Mouse (Mus musculus): ENCODE measurements at regions not wholly inside any gene's neighbourhood (a gene's known extent, or its start where the extent isn't known, plus 50 kb on each side); places are given as distances from the start of the nearest gene placed in this dataset.

GRCm38 (mm10) chr13:31206381-31206780 is 232.4 kb downstream of the Gm5447 start:
- Histone ChIP-seq H3K36me3 (replicated peaks; ENCODE audit: control insufficient read depth, insufficient read depth, low read length) (no peaks in the 10 kb centered on the region), H3K27ac (ENCODE audit: low read depth) (no peak overlapping the region), H3K27me3 (ENCODE audit: control insufficient read depth, insufficient read depth, low read length) (no peaks in the 10 kb centered on the region), H3K4me1 (ENCODE audit: control insufficient read depth, insufficient read depth) (no peaks in the 10 kb centered on the region), H3K4me2 (ENCODE audit: low read depth, low read length) (no peak overlapping the region), H3K9me3 (replicated peaks; ENCODE audit: control insufficient read depth, low read length) (no peaks in the 10 kb centered on the region), H3K4me3 (ENCODE audit: low read depth, low read length) (no peak overlapping the region), H3K9ac (replicated peaks; ENCODE audit: low read depth, low read length) (no peak overlapping the region)
- TF ChIP-seq EP300 (IDR thresholded peaks at IDR 0.05; ENCODE audit: low read depth), result no peak
- no peak for TF ChIP-seq CTCF (IDR thresholded peaks at IDR 0.05; ENCODE audit: low read depth)
- ATAC-seq (ENCODE audit: insufficient read depth, low read depth) (no peak), DNase-seq (ENCODE audit: low spot score) (no peak)
- 62% methylated on average over 5 of the region's 5 CpGs for WGBS

GRCm38 (mm10) chr13:31207709-31208108 is 233.7 kb downstream of the Gm5447 start:
- Histone ChIP-seq H3K4me2 (ENCODE audit: low read depth, low read length) (no peak overlapping the region), H3K36me3 (replicated peaks; ENCODE audit: control insufficient read depth, insufficient read depth, low read length) (no peaks in the 10 kb centered on the region), H3K9me3 (replicated peaks; ENCODE audit: control insufficient read depth, low read length) (no peaks in the 10 kb centered on the region), H3K27ac (ENCODE audit: low read depth) (no peak overlapping the region), H3K27me3 (ENCODE audit: control insufficient read depth, insufficient read depth, low read length) (no peaks in the 10 kb centered on the region), H3K4me1 (ENCODE audit: control insufficient read depth, insufficient read depth) (no peaks in the 10 kb centered on the region), H3K9ac (replicated peaks; ENCODE audit: low read depth, low read length) (no peak overlapping the region), H3K4me3 (ENCODE audit: low read depth, low read length) (no peak overlapping the region)
- TF ChIP-seq CTCF (IDR thresholded peaks at IDR 0.05; ENCODE audit: low read depth), result peak; percentile 58
- no peak for TF ChIP-seq EP300 (IDR thresholded peaks at IDR 0.05; ENCODE audit: low read depth)
- DNase-seq (ENCODE audit: low spot score) (peak; percentile 60), ATAC-seq (ENCODE audit: insufficient read depth, low read depth) (no peak)
- WGBS, result 14% methylated on average over 5 of the region's 5 CpGs

GRCm38 (mm10) chr13:31223016-31223415 is 249.0 kb downstream of the Gm5447 start:
- DNase-seq (ENCODE audit: low spot score), result no peak
- no peaks in the 10 kb centered on the region for H3K36me3 ChIP-seq (replicated peaks; ENCODE audit: control insufficient read depth, insufficient read depth, low read length)

GRCm38 (mm10) chr13:31240546-31240945 is 266.5 kb downstream of the Gm5447 start:
- Histone ChIP-seq H3K9me3 (replicated peaks; ENCODE audit: control insufficient read depth, low read length) (no peaks in the 10 kb centered on the region), H3K4me3 (ENCODE audit: low read depth, low read length) (no peak overlapping the region), H3K4me1 (ENCODE audit: control insufficient read depth, insufficient read depth) (no peaks in the 10 kb centered on the region), H3K4me2 (ENCODE audit: low read depth, low read length) (no peak overlapping the region), H3K9ac (replicated peaks; ENCODE audit: low read depth, low read length) (no peak overlapping the region), H3K36me3 (replicated peaks; ENCODE audit: control insufficient read depth, insufficient read depth, low read length) (no peaks in the 10 kb centered on the region), H3K27ac (ENCODE audit: low read depth) (no peak overlapping the region), H3K27me3 (ENCODE audit: control insufficient read depth, insufficient read depth, low read length) (no peaks in the 10 kb centered on the region)
- TF ChIP-seq EP300 (IDR thresholded peaks at IDR 0.05; ENCODE audit: low read depth), result no peak
- no peak for TF ChIP-seq CTCF (IDR thresholded peaks at IDR 0.05; ENCODE audit: low read depth)
- ATAC-seq (ENCODE audit: insufficient read depth, low read depth) (no peak), DNase-seq (ENCODE audit: low spot score) (no peak)
- WGBS, result 89% methylated on average over 6 of the region's 6 CpGs

More at GRCm38 (mm10) chr13:31223016-31223415, 249.0 kb downstream of the Gm5447 start:
- Histone ChIP-seq H3K9ac (replicated peaks; ENCODE audit: low read depth, low read length) (no peak overlapping the region), H3K9me3 (replicated peaks; ENCODE audit: control insufficient read depth, low read length) (no peaks in the 10 kb centered on the region), H3K27me3 (ENCODE audit: control insufficient read depth, insufficient read depth, low read length) (no peaks in the 10 kb centered on the region), H3K4me1 (ENCODE audit: control insufficient read depth, insufficient read depth) (no peaks in the 10 kb centered on the region), H3K4me3 (ENCODE audit: low read depth, low read length) (no peak overlapping the region), H3K27ac (ENCODE audit: low read depth) (no peak overlapping the region), H3K4me2 (ENCODE audit: low read depth, low read length) (no peak overlapping the region)
- 79% methylated on average over 2 of the region's 2 CpGs for WGBS
- no peak for ATAC-seq (ENCODE audit: insufficient read depth, low read depth)
- no peak for TF ChIP-seq CTCF (IDR thresholded peaks at IDR 0.05; ENCODE audit: low read depth)
- TF ChIP-seq EP300 (IDR thresholded peaks at IDR 0.05; ENCODE audit: low read depth), result no peak

- WGBS, result 92% methylated on average over 3 of the region's 3 CpGs
- DNase-seq (ENCODE audit: low spot score) (no peak), ATAC-seq (ENCODE audit: insufficient read depth, low read depth) (no peak)
- Histone ChIP-seq H3K9me3 (replicated peaks; ENCODE audit: control insufficient read depth, low read length) (no peaks in the 10 kb centered on the region), H3K4me2 (ENCODE audit: low read depth, low read length) (no peak overlapping the region), H3K9ac (replicated peaks; ENCODE audit: low read depth, low read length) (no peak overlapping the region), H3K4me1 (ENCODE audit: control insufficient read depth, insufficient read depth) (no peaks in the 10 kb centered on the region), H3K27me3 (ENCODE audit: control insufficient read depth, insufficient read depth, low read length) (no peaks in the 10 kb centered on the region), H3K4me3 (ENCODE audit: low read depth, low read length) (no peak overlapping the region), H3K27ac (ENCODE audit: low read depth) (no peak overlapping the region), H3K36me3 (replicated peaks; ENCODE audit: control insufficient read depth, insufficient read depth, low read length) (no peaks in the 10 kb centered on the region)
- TF ChIP-seq CTCF (IDR thresholded peaks at IDR 0.05; ENCODE audit: low read depth) (no peak), EP300 (IDR thresholded peaks at IDR 0.05; ENCODE audit: low read depth) (no peak)
Observed at GRCm38 (mm10) chr13:31248996-31249395, 275.0 kb downstream of the Gm5447 start.

GRCm38 (mm10) chr13:31249525-31249924 is 275.5 kb downstream of the Gm5447 start:
- Histone ChIP-seq H3K9ac (replicated peaks; ENCODE audit: low read depth, low read length) (no peak overlapping the region), H3K27ac (ENCODE audit: low read depth) (no peak overlapping the region), H3K4me2 (ENCODE audit: low read depth, low read length) (no peak overlapping the region), H3K9me3 (replicated peaks; ENCODE audit: control insufficient read depth, low read length) (no peaks in the 10 kb centered on the region), H3K27me3 (ENCODE audit: control insufficient read depth, insufficient read depth, low read length) (no peaks in the 10 kb centered on the region), H3K4me3 (ENCODE audit: low read depth, low read length) (no peak overlapping the region), H3K4me1 (ENCODE audit: control insufficient read depth, insufficient read depth) (no peaks in the 10 kb centered on the region), H3K36me3 (replicated peaks; ENCODE audit: control insufficient read depth, insufficient read depth, low read length) (no peaks in the 10 kb centered on the region)
- DNase-seq (ENCODE audit: low spot score), result no peak
- TF ChIP-seq EP300 (IDR thresholded peaks at IDR 0.05; ENCODE audit: low read depth), result no peak
- TF ChIP-seq CTCF (IDR thresholded peaks at IDR 0.05; ENCODE audit: low read depth), result no peak
- no peak for ATAC-seq (ENCODE audit: insufficient read depth, low read depth)
- 63% methylated on average over 5 of the region's 5 CpGs for WGBS
